Comparison of ENCODE assay signal across 9 mouse cellular contexts in genomic region chr3:107466577-107466976, GRCm38 (mm10). TPM values are rescaled to one million over a fixed set of nuclear protein-coding genes. Genes with fewer than 3 reads are reported as not detected.
DNase-seq lines count a peak whose midpoint lies in the region; ATAC-seq lines count a peak whose summit lies in the region.
"Had no signal": no experiment of that assay in that cellular context is flagged by ENCODE, and none has a peak within 500 bp of the region (broad histone marks: within the 10 kb centered on the region; RNA-seq: fewer than 3 reads in every experiment).

No protein-coding gene starts in this region.

- H3K36me3 ChIP-seq in midbrain, embryonic 10.5 days: no peaks in the 10 kb centered on the region
- H3K36me3 ChIP-seq: limb, embryonic 12.5 days had no signal

- no peak overlapping the region for H3K27ac ChIP-seq in midbrain, embryonic 10.5 days (replicated peaks)
- H3K27ac ChIP-seq: limb, embryonic 12.5 days had no signal

- peak; percentile 77 for ATAC-seq in activated CD4-positive, CD25-positive, alpha-beta regulatory T cell, adult 4 months
- ATAC-seq in common myeloid progenitor, adult 5-6 weeks (replicated peaks; ENCODE audit: low read depth, poor library complexity, severe bottlenecking): peak; percentile 74

- H3K4me1 ChIP-seq in midbrain, embryonic 10.5 days: no peaks in the 10 kb centered on the region
- H3K4me1 ChIP-seq: limb, embryonic 12.5 days had no signal

- peaks cover 36% of the 10 kb centered on the region for H3K27me3 ChIP-seq in midbrain, embryonic 10.5 days (ENCODE audit: low read depth, poor library complexity, severe bottlenecking)

- WGBS in midbrain, embryonic 10.5 days: 10% methylated on average over 6 of the region's 6 CpGs

- no peaks in the 10 kb centered on the region for H3K9me3 ChIP-seq in midbrain, embryonic 10.5 days (replicated peaks)
- H3K9me3 ChIP-seq: limb, embryonic 12.5 days had no signal

- H3K4me3 ChIP-seq in midbrain, embryonic 10.5 days: no peak overlapping the region
- H3K4me3 ChIP-seq: limb, embryonic 12.5 days had no signal

- DNase-seq in gastrocnemius, adult 18-20 months (ENCODE audit: low spot score): peak; percentile 74
- no peak for DNase-seq in gastrocnemius, adult 8-10 months (ENCODE audit: low spot score in 2 of 2)
- DNase-seq in gastrocnemius, postnatal 4 days (ENCODE audit: low spot score in 2 of 2): peak; percentile 44 to 70
- DNase-seq in layer of hippocampus, postnatal 10 days (ENCODE audit: low spot score in 2 of 2): peak; percentile 91
- DNase-seq in midbrain, embryonic 10.5 days (ENCODE audit: low spot score): peak; percentile 77
- DNase-seq in spleen, postnatal 36 days (ENCODE audit: low spot score in 2 of 2): peak; percentile 11 to 27

RNA-seq across cellular contexts. Expression of gene Kcnc4, which starts 7.2 kb away (rescaled TPM):
- 10 to 100 TPM; 53.1 to 95.8 TPM for total RNA-seq in gastrocnemius, adult 18-20 months (2021)
- 10 to 100 TPM; 42.7 to 61.6 (median 50.2) TPM for total RNA-seq in gastrocnemius, adult 8-10 months (2022)
- polyA plus RNA-seq in activated CD4-positive, CD25-positive, alpha-beta regulatory T cell, adult 4 months (2017; shearing (Covaris generic)): not detected
- not detected in 2 replicates for total RNA-seq in common myeloid progenitor, adult 5-6 weeks (2017)
- total RNA-seq in gastrocnemius, postnatal 4 days (2021): 10 to 100 TPM; 37.2 to 45.8 TPM
- total RNA-seq in layer of hippocampus, postnatal 10 days (2021): 10 to 100 TPM; 33.9 to 37.5 TPM
- 0.10 TPM in 1 of 2 replicates, not detected in the other for polyA plus RNA-seq in midbrain, embryonic 10.5 days (2016; fragmentation: Nextera tagmentation; extraction: Ambion mirVana)
- polyA plus RNA-seq: limb, embryonic 12.5 days had no signal

RNA-seq across cellular contexts. Expression of gene Slc6a17, which starts 51.2 kb away (rescaled TPM):
- 1 to 10 TPM; 1.0 to 2.3 TPM for total RNA-seq in gastrocnemius, adult 18-20 months (2021)
- total RNA-seq in gastrocnemius, adult 8-10 months (2022): 1 to 10 TPM in 1 of 4 experiments, under 1 TPM in 3; 0.65 to 1.2 (median 0.80) TPM
- not detected for polyA plus RNA-seq in activated CD4-positive, CD25-positive, alpha-beta regulatory T cell, adult 4 months (2017; shearing (Covaris generic))
- total RNA-seq in common myeloid progenitor, adult 5-6 weeks (2017): not detected in 2 replicates
- 1 to 10 TPM; 1.2 to 1.4 TPM for total RNA-seq in gastrocnemius, postnatal 4 days (2021)
- total RNA-seq in layer of hippocampus, postnatal 10 days (2021): 100 to 1,000 TPM; 197 to 222 TPM
- polyA plus RNA-seq in midbrain, embryonic 10.5 days (2016; fragmentation: Nextera tagmentation; extraction: Ambion mirVana): 1.4 and 1.6 TPM in 2 replicates

Comparison
In these comparisons a context has a peak if more than half of its experiments do, and no peak if none do; other contexts are left out.
1. DNase-seq: peak in gastrocnemius, adult 18-20 months (single experiment), gastrocnemius, postnatal 4 days (2 of 2), layer of hippocampus, postnatal 10 days (2 of 2), midbrain, embryonic 10.5 days (single experiment) and spleen, postnatal 36 days (2 of 2); none in gastrocnemius, adult 8-10 months (0 of 2).
2. RNA of gene Kcnc4, which starts 7.2 kb away (total RNA-seq): 53.1 to 95.8 TPM in gastrocnemius, adult 18-20 months, 42.7 to 61.6 TPM in gastrocnemius, adult 8-10 months, 37.2 to 45.8 TPM in gastrocnemius, postnatal 4 days and 33.9 to 37.5 TPM in layer of hippocampus, postnatal 10 days; not detected in common myeloid progenitor, adult 5-6 weeks; every median in the first group is over 10 times any median in the second.
3. RNA of gene Slc6a17, which starts 51.2 kb away (total RNA-seq): 197 to 222 TPM in layer of hippocampus, postnatal 10 days; 1.0 to 2.3 TPM in gastrocnemius, adult 18-20 months, 1.2 to 1.4 TPM in gastrocnemius, postnatal 4 days, 0.65 to 1.2 TPM in gastrocnemius, adult 8-10 months and not detected in common myeloid progenitor, adult 5-6 weeks; every median in the first group is over 10 times any median in the second.